ENCODE assay signal across 8 mouse cellular contexts in genomic region chr15:78770983-78771355, GRCm38 (mm10). TPM values are rescaled to one million over a fixed set of nuclear protein-coding genes. Genes with fewer than 3 reads are reported as not detected.
DNase-seq lines count a peak whose midpoint lies in the region; ATAC-seq and TF ChIP-seq lines count a peak whose summit lies in the region.

No protein-coding gene starts in this region.

- H3K9ac ChIP-seq in heart, postnatal 0 days (replicated peaks; ENCODE audit: low read depth, low read length), result no peak overlapping the region
- H3K9ac ChIP-seq in hindbrain, embryonic 12.5 days, result peak overlapping the region; percentile 62
- no peak overlapping the region; the same call in 1 of the 2 replicates for H3K9ac ChIP-seq in midbrain, embryonic 16.5 days (ENCODE audit: low read depth, low read length)

- H3K9me3 ChIP-seq in heart, postnatal 0 days (replicated peaks; ENCODE audit: control insufficient read depth, low read length), result no peaks in the 10 kb centered on the region
- no peaks in the 10 kb centered on the region for H3K9me3 ChIP-seq in hindbrain, embryonic 12.5 days (replicated peaks)
- H3K9me3 ChIP-seq in midbrain, embryonic 16.5 days (replicated peaks; ENCODE audit: control insufficient read depth, low read length, poor library complexity, severe bottlenecking), result no peaks in the 10 kb centered on the region

- WGBS in heart, postnatal 0 days, result 73% methylated on average over 5 of the region's 5 CpGs
- 14% methylated on average over 5 of the region's 5 CpGs for WGBS in hindbrain, embryonic 12.5 days
- 5% methylated on average over 5 of the region's 5 CpGs for WGBS in midbrain, embryonic 16.5 days

- H3K27ac ChIP-seq in heart, postnatal 0 days (ENCODE audit: low read depth), result peak overlapping the region; percentile 82
- H3K27ac ChIP-seq in hindbrain, embryonic 12.5 days, result peak overlapping the region; percentile 96
- peak overlapping the region; percentile 63; the same call in 1 of the 2 replicates for H3K27ac ChIP-seq in midbrain, embryonic 16.5 days (ENCODE audit: low read length)

- TF ChIP-seq CTCF in heart, postnatal 0 days (IDR thresholded peaks at IDR 0.05; ENCODE audit: low read depth), result no peak

- no peak for TF ChIP-seq EP300 in heart, postnatal 0 days (IDR thresholded peaks at IDR 0.05; ENCODE audit: low read depth)

- H3K27me3 ChIP-seq in heart, postnatal 0 days (ENCODE audit: control insufficient read depth, insufficient read depth, low read length), result no peaks in the 10 kb centered on the region
- no peaks in the 10 kb centered on the region for H3K27me3 ChIP-seq in hindbrain, embryonic 12.5 days
- H3K27me3 ChIP-seq in midbrain, embryonic 16.5 days (ENCODE audit: control insufficient read depth, insufficient read depth, low read depth, low read length), result no peaks in the 10 kb centered on the region

- ATAC-seq in heart, postnatal 0 days (ENCODE audit: insufficient read depth, low read depth), result no peak
- ATAC-seq in hindbrain, embryonic 12.5 days (ENCODE audit: low FRiP score), result peak; percentile 69
- no peak; the same call in 1 of the 2 replicates for ATAC-seq in midbrain, embryonic 16.5 days
- no peak for ATAC-seq in frontal cortex, adult (ENCODE audit: low TSS enrichment)

- H3K4me2 ChIP-seq in heart, postnatal 0 days (ENCODE audit: low read depth, low read length), result peak overlapping the region; percentile 51
- peak overlapping the region; percentile 49 for H3K4me2 ChIP-seq in hindbrain, embryonic 12.5 days (replicated peaks)
- H3K4me2 ChIP-seq in midbrain, embryonic 16.5 days (ENCODE audit: low read length), result peak overlapping the region; percentile 17; the same call in 1 of the 2 replicates

- H3K4me1 ChIP-seq in heart, postnatal 0 days (ENCODE audit: control insufficient read depth, insufficient read depth), result no peaks in the 10 kb centered on the region
- peaks cover 63% of the 10 kb centered on the region for H3K4me1 ChIP-seq in hindbrain, embryonic 12.5 days
- H3K4me1 ChIP-seq in midbrain, embryonic 16.5 days (ENCODE audit: control insufficient read depth, insufficient read depth, low read length), result peaks cover 7% of the 10 kb centered on the region

- no peak for DNase-seq in heart, postnatal 0 days (ENCODE audit: low spot score)
- DNase-seq in heart, postnatal 14 days, result no peak
- DNase-seq in brain, adult 2 months (ENCODE audit: low read depth, low spot score), result peak; percentile 25
- no peak for DNase-seq in spleen, postnatal 14 days (ENCODE audit: low spot score in 2 of 2)
- no peak for DNase-seq in MN1 (ENCODE audit: low spot score)

- H3K36me3 ChIP-seq in heart, postnatal 0 days (replicated peaks; ENCODE audit: control insufficient read depth, insufficient read depth, low read length), result peaks cover 12% of the 10 kb centered on the region; the same call in 1 of the 2 replicates
- peaks cover 10% of the 10 kb centered on the region; the same call in 1 of the 2 replicates for H3K36me3 ChIP-seq in hindbrain, embryonic 12.5 days
- H3K36me3 ChIP-seq in midbrain, embryonic 16.5 days (ENCODE audit: control insufficient read depth, insufficient read depth, low read length), result no peaks in the 10 kb centered on the region

- peak overlapping the region; percentile 34; the same call in 1 of the 2 replicates for H3K4me3 ChIP-seq in heart, postnatal 0 days (ENCODE audit: low read depth, low read length)
- peak overlapping the region; percentile 37; the same call in 1 of the 2 replicates for H3K4me3 ChIP-seq in hindbrain, embryonic 12.5 days
- no peak overlapping the region for H3K4me3 ChIP-seq in midbrain, embryonic 16.5 days (ENCODE audit: low read depth, low read length)

- intact Hi-C loops in heart, postnatal 14 days (cut with DNase I), result no loop called here

RNA-seq across cellular contexts. Expression of gene Mfng, which starts 2.3 kb away (rescaled TPM):
- 12.9 and 13.1 TPM in 2 replicates for total RNA-seq in heart, postnatal 0 days (2014; rRNA removed; ENCODE audit: low replicate concordance)
- 13.0 and 13.4 TPM in 2 replicates for polyA plus RNA-seq in heart, postnatal 0 days (2015; fragmentation: Nextera tagmentation; extraction: Ambion mirVana)
- 10 to 100 TPM; 14.0 to 14.6 TPM for total RNA-seq in heart, postnatal 14 days (2021)
- 51.7 and 58.0 TPM in 2 replicates for polyA plus RNA-seq in hindbrain, embryonic 12.5 days (2016; fragmentation: Nextera tagmentation; extraction: Ambion mirVana)
- 13.5 and 19.7 TPM in 2 replicates for polyA plus RNA-seq in midbrain, embryonic 16.5 days (2015; fragmentation: Nextera tagmentation; extraction: Ambion mirVana)

RNA-seq across cellular contexts. Expression of gene Card10, which starts 31.9 kb away (rescaled TPM):
- 2.7 and 6.4 TPM in 2 replicates for total RNA-seq in heart, postnatal 0 days (2014; rRNA removed; ENCODE audit: low replicate concordance)
- 4.0 and 4.6 TPM in 2 replicates for polyA plus RNA-seq in heart, postnatal 0 days (2015; fragmentation: Nextera tagmentation; extraction: Ambion mirVana)
- total RNA-seq in heart, postnatal 14 days (2021), result 10 to 100 TPM; 20.3 to 20.6 TPM
- 2.7 and 2.9 TPM in 2 replicates for polyA plus RNA-seq in hindbrain, embryonic 12.5 days (2016; fragmentation: Nextera tagmentation; extraction: Ambion mirVana)
- 1.8 and 2.2 TPM in 2 replicates for polyA plus RNA-seq in midbrain, embryonic 16.5 days (2015; fragmentation: Nextera tagmentation; extraction: Ambion mirVana)

RNA-seq across cellular contexts. Expression of gene Elfn2, which starts 52.4 kb away (rescaled TPM):
- 0.12 and 0.19 TPM in 2 replicates for total RNA-seq in heart, postnatal 0 days (2014; rRNA removed; ENCODE audit: low replicate concordance)
- polyA plus RNA-seq in heart, postnatal 0 days (2015; fragmentation: Nextera tagmentation; extraction: Ambion mirVana), result 0.05 and 0.11 TPM in 2 replicates
- total RNA-seq in heart, postnatal 14 days (2021), result 1 to 10 TPM; 3.5 to 4.2 TPM
- polyA plus RNA-seq in hindbrain, embryonic 12.5 days (2016; fragmentation: Nextera tagmentation; extraction: Ambion mirVana), result 2.4 and 2.5 TPM in 2 replicates
- 9.6 and 12.6 TPM in 2 replicates for polyA plus RNA-seq in midbrain, embryonic 16.5 days (2015; fragmentation: Nextera tagmentation; extraction: Ambion mirVana)
